In the genomic region with DNA sequence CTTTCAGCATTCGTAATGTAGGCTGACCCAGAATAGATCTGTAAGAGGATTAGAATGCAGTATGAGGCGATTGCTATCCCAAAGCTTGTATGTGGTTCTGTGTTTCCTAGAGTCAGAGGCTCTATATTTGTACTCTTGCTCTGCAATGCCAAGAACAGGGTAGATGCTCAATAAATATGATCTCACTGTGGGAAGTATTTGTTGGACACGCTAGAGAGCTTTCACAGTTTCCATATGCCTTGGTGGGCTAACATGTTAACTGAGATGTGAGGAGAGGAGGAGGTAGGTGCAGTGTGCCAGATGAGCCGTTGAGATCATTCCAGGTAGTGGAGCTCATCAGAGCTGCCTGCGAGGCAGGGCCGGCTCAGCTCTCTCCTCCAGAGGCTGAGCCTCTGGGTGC, we compare ENCODE assay signal across 24 mouse cellular contexts.
DNase-seq lines count a peak whose midpoint lies in the region; ATAC-seq lines count a peak whose summit lies in the region.
"Had no signal": no experiment of that assay in that cellular context is flagged by ENCODE, and none has a peak within 500 bp of the region (broad histone marks: within the 10 kb centered on the region; RNA-seq: fewer than 3 reads in every experiment).

No protein-coding gene starts in this region.

- H3K36me3 ChIP-seq in midbrain, embryonic 11.5 days (ENCODE audit: control insufficient read depth, insufficient read depth, low read length), result no peaks in the 10 kb centered on the region
- H3K36me3 ChIP-seq in midbrain, embryonic 14.5 days (ENCODE audit: control insufficient read depth, insufficient read depth, low read length), result no peaks in the 10 kb centered on the region
- H3K36me3 ChIP-seq: embryonic facial prominence, embryonic 10.5 days; G1E; heart, embryonic 13.5 days; hindbrain, embryonic 12.5 days had no signal

- H3K27me3 ChIP-seq in midbrain, embryonic 11.5 days (ENCODE audit: control insufficient read depth, insufficient read depth, low read length), result no peaks in the 10 kb centered on the region
- no peaks in the 10 kb centered on the region for H3K27me3 ChIP-seq in midbrain, embryonic 14.5 days (ENCODE audit: control insufficient read depth, insufficient read depth, low read length)
- H3K27me3 ChIP-seq: forebrain, embryonic 13.5 days; heart, embryonic 13.5 days; hindbrain, embryonic 12.5 days had no signal

- intact Hi-C loops in left cerebral cortex, postnatal 36 days (cut with DNase I), result no loop called here
- intact Hi-C loops in gastrocnemius, postnatal 36 days (cut with DNase I), result no loop called here

- no peaks in the 10 kb centered on the region for H3K4me1 ChIP-seq in midbrain, embryonic 11.5 days (ENCODE audit: control insufficient read depth, insufficient read depth, low read length)
- H3K4me1 ChIP-seq in midbrain, embryonic 14.5 days (ENCODE audit: control insufficient read depth, insufficient read depth, low read length), result no peaks in the 10 kb centered on the region
- H3K4me1 ChIP-seq: embryonic facial prominence, embryonic 10.5 days; forebrain, embryonic 13.5 days; heart, embryonic 13.5 days; hindbrain, embryonic 12.5 days had no signal

- no peak overlapping the region for H3K4me2 ChIP-seq in midbrain, embryonic 11.5 days
- no peak overlapping the region for H3K4me2 ChIP-seq in midbrain, embryonic 14.5 days (ENCODE audit: low read length)
- H3K4me2 ChIP-seq: forebrain, embryonic 13.5 days; heart, embryonic 13.5 days; hindbrain, embryonic 12.5 days had no signal

- no peak for DNase-seq in frontal cortex, postnatal 25 days (ENCODE audit: low spot score in 2 of 2)
- DNase-seq in midbrain, embryonic 11.5 days (ENCODE audit: low spot score, missing footprints), result peak; percentile 49
- no peak for DNase-seq in midbrain, embryonic 14.5 days
- DNase-seq in frontal cortex, postnatal 10 days (ENCODE audit: low spot score in 2 of 2), result peak; percentile 8 to 18
- peak; percentile 10 to 60 for DNase-seq in left cerebral cortex, postnatal 36 days (ENCODE audit: low spot score in 2 of 2)
- no peak for DNase-seq in gastrocnemius, postnatal 36 days
- DNase-seq: adrenal gland, postnatal 14 days; B cell, adult 2 months; cerebellum, adult 18-20 months; cerebellum, adult 9-11 months; cerebellum, postnatal 36 days; forebrain, postnatal 0 days; gastrocnemius, postnatal 10 days; heart, postnatal 36 days had no signal

- no peak overlapping the region for H3K9ac ChIP-seq in midbrain, embryonic 11.5 days (ENCODE audit: low read length)
- no peak overlapping the region for H3K9ac ChIP-seq in midbrain, embryonic 14.5 days (replicated peaks; ENCODE audit: low read length)
- H3K9ac ChIP-seq: forebrain, embryonic 13.5 days; forebrain, postnatal 0 days; heart, embryonic 13.5 days; hindbrain, embryonic 12.5 days had no signal

- 91% methylated on average over 6 of the region's 6 CpGs for WGBS in midbrain, embryonic 11.5 days
- 95% methylated on average over 6 of the region's 6 CpGs for WGBS in midbrain, embryonic 14.5 days

- no peaks in the 10 kb centered on the region for H3K9me3 ChIP-seq in midbrain, embryonic 11.5 days (ENCODE audit: control insufficient read depth, low read length)
- H3K9me3 ChIP-seq in midbrain, embryonic 14.5 days (ENCODE audit: control insufficient read depth, low read length), result no peaks in the 10 kb centered on the region
- H3K9me3 ChIP-seq: embryonic facial prominence, embryonic 10.5 days; forebrain, embryonic 13.5 days; heart, embryonic 13.5 days; hindbrain, embryonic 12.5 days had no signal

- ATAC-seq in frontal cortex, adult (ENCODE audit: low TSS enrichment), result peak; percentile 99
- no peak for ATAC-seq in midbrain, embryonic 11.5 days (ENCODE audit: low FRiP score)
- no peak for ATAC-seq in midbrain, embryonic 14.5 days (ENCODE audit: low FRiP score, low TSS enrichment)
- no peak for ATAC-seq in activated CD4-positive, CD25-positive, alpha-beta regulatory T cell, adult 4 months
- ATAC-seq: CD4-positive, CD25-positive, alpha-beta regulatory T cell, adult 4 months; forebrain, embryonic 13.5 days; forebrain, postnatal 0 days; hindbrain, embryonic 16.5 days; inflammation-experienced regulatory T-cells, adult 6 months had no signal

- H3K4me3 ChIP-seq in midbrain, embryonic 11.5 days (ENCODE audit: low read depth, low read length), result no peak overlapping the region
- no peak overlapping the region for H3K4me3 ChIP-seq in midbrain, embryonic 14.5 days (replicated peaks; ENCODE audit: low read depth, low read length)
- H3K4me3 ChIP-seq: embryonic facial prominence, embryonic 10.5 days; forebrain, embryonic 13.5 days; heart, embryonic 13.5 days; hindbrain, embryonic 12.5 days had no signal

- no peak overlapping the region for H3K27ac ChIP-seq in midbrain, embryonic 11.5 days (ENCODE audit: low read depth, low read length)
- no peak overlapping the region for H3K27ac ChIP-seq in midbrain, embryonic 14.5 days (replicated peaks; ENCODE audit: low read depth, low read length)
- H3K27ac ChIP-seq: embryonic facial prominence, embryonic 10.5 days; forebrain, embryonic 13.5 days; heart, embryonic 13.5 days; hindbrain, embryonic 12.5 days had no signal

Comparison
In these comparisons a context has a peak if more than half of its experiments do, and no peak if none do; other contexts are left out.
1. DNase-seq: peak in midbrain, embryonic 11.5 days (single experiment), frontal cortex, postnatal 10 days (2 of 2) and left cerebral cortex, postnatal 36 days (2 of 2); none in frontal cortex, postnatal 25 days (0 of 2), midbrain, embryonic 14.5 days (single experiment) and gastrocnemius, postnatal 36 days (0 of 2).